Mouse (Mus musculus): ENCODE measurements at regions not wholly inside any gene's neighbourhood (a gene's known extent, or its start where the extent isn't known, plus 50 kb on each side); places are given as distances from the start of the nearest gene placed in this dataset.

- no peak for DNase-seq (ENCODE audit: low read depth, low spot score)
These were observed 1026.8 kb upstream of the Alcam start for GRCm38 (mm10) chr16:53480664-53481063.

- DNase-seq (ENCODE audit: low read depth, low spot score), result no peak
These were observed 985.6 kb upstream of the Alcam start for GRCm38 (mm10) chr16:53439511-53439910.

- no peak for DNase-seq (ENCODE audit: low read depth, low spot score)
These were observed 964.5 kb upstream of the Alcam start for GRCm38 (mm10) chr16:53418416-53418815.

- no peak for DNase-seq (ENCODE audit: low read depth, low spot score)
These were observed 931.3 kb upstream of the Alcam start for GRCm38 (mm10) chr16:53385176-53385575.

GRCm38 (mm10) chr16:53342153-53342552 lies 888.3 kb upstream of the Alcam start:
- no peak for DNase-seq (ENCODE audit: low read depth, low spot score)

GRCm38 (mm10) chr16:53326353-53326752 lies 872.5 kb upstream of the Alcam start:
- no peak for DNase-seq (ENCODE audit: low read depth, low spot score)

- no peak for DNase-seq (ENCODE audit: low read depth, low spot score)
These were observed 838.2 kb upstream of the Alcam start for GRCm38 (mm10) chr16:53292081-53292480.

GRCm38 (mm10) chr16:53282014-53282413 lies 828.1 kb upstream of the Alcam start:
- no peak for DNase-seq (ENCODE audit: low read depth, low spot score)

- peak; percentile 66 for DNase-seq (ENCODE audit: low read depth, low spot score)
These were observed 812.2 kb upstream of the Alcam start for GRCm38 (mm10) chr16:53266116-53266515.

- no peak for DNase-seq (ENCODE audit: low read depth, low spot score)
These were observed 791.5 kb upstream of the Alcam start for GRCm38 (mm10) chr16:53245365-53245764.

GRCm38 (mm10) chr16:53242126-53242537 lies 788.3 kb upstream of the Alcam start:
- DNase-seq (ENCODE audit: low read depth, low spot score), result no peak

- DNase-seq (ENCODE audit: low read depth, low spot score), result no peak
These were observed 765.0 kb upstream of the Alcam start for GRCm38 (mm10) chr16:53218886-53219285.

- no peak for DNase-seq (ENCODE audit: low read depth, low spot score)
These were observed 747.6 kb upstream of the Alcam start for GRCm38 (mm10) chr16:53201449-53201848.

GRCm38 (mm10) chr16:53186444-53186843 lies 732.6 kb upstream of the Alcam start:
- DNase-seq (ENCODE audit: low read depth, low spot score), result no peak

- no peak for DNase-seq (ENCODE audit: low read depth, low spot score)
These were observed 702.5 kb upstream of the Alcam start for GRCm38 (mm10) chr16:53156352-53156751.

GRCm38 (mm10) chr16:53130677-53131076 lies 676.8 kb upstream of the Alcam start:
- no peak for DNase-seq (ENCODE audit: low read depth, low spot score)

- DNase-seq (ENCODE audit: low read depth, low spot score), result no peak
These were observed 654.9 kb upstream of the Alcam start for GRCm38 (mm10) chr16:53108726-53109125.

- no peak for DNase-seq (ENCODE audit: low read depth, low spot score)
These were observed 641.6 kb upstream of the Alcam start for GRCm38 (mm10) chr16:53095396-53095929.

GRCm38 (mm10) chr16:53073856-53074568 lies 620.1 kb upstream of the Alcam start:
- no peak for DNase-seq (ENCODE audit: low read depth, low spot score)

GRCm38 (mm10) chr16:53071887-53072682 lies 618.2 kb upstream of the Alcam start:
- DNase-seq (ENCODE audit: low read depth, low spot score), result no peak

- no peak for DNase-seq (ENCODE audit: low read depth, low spot score)
These were observed 610.3 kb upstream of the Alcam start for GRCm38 (mm10) chr16:53064151-53064550.

- DNase-seq (ENCODE audit: low read depth, low spot score), result no peak
These were observed 609.2 kb upstream of the Alcam start for GRCm38 (mm10) chr16:53063061-53063460.

- DNase-seq (ENCODE audit: low read depth, low spot score), result no peak
These were observed 572.2 kb upstream of the Alcam start for GRCm38 (mm10) chr16:53026056-53026455.

Measured in CD4-positive, CD25-positive, alpha-beta regulatory T cell, adult 2 months (primary cell).